Mouse (Mus musculus): Measurements from ENCODE around the gene Plcb2. TPM values are rescaled to one million over a fixed set of nuclear protein-coding genes. Genes with fewer than 3 reads are reported as not detected.
A peak's percentile ranks its signal among the peaks of the same experiment; 100 is the strongest.

Plcb2 gene
- polyA plus RNA-seq, 1 experiment from 2014 or later: 1.4 TPM

DNA sequence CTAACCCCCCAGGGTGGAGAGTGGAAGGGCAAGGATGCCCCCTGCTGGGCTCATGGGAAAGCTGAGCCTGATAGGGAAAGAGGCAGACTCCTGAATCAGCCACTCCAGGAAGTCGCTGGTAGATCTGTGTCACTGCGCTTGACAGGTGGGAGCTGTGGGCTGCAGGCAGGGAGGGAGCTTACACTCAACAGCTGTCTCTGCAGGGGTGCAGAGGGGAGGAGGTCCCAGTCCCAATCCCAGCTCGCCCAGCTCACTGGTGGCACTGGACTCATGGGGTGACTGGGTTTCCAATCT, 2.3 kb upstream of the Plcb2 start:
- no peak overlapping the region for H3K27ac ChIP-seq (ENCODE audit: low read depth, low read length)
- no peaks in the 10 kb centered on the region for H3K9me3 ChIP-seq (replicated peaks; ENCODE audit: control insufficient read depth, low read length)
- H3K4me3 ChIP-seq (ENCODE audit: low read depth, low read length): no peak overlapping the region
- peaks cover 25% of the 10 kb centered on the region for H3K4me1 ChIP-seq (ENCODE audit: control insufficient read depth, insufficient read depth, low read length)
- H3K9ac ChIP-seq (ENCODE audit: low read depth, low read length): no peak overlapping the region
- 7% methylated on average over 3 of the region's 3 CpGs for WGBS (ENCODE audit: insufficient replicate concordance)
- no peak; the same call in 1 of the 2 replicates for ATAC-seq (replicated peaks; ENCODE audit: insufficient number of reproducible peaks, low FRiP score, low TSS enrichment)
- no peaks in the 10 kb centered on the region for H3K36me3 ChIP-seq (ENCODE audit: control insufficient read depth, insufficient read depth, low read length)
- H3K27me3 ChIP-seq (ENCODE audit: control insufficient read depth, insufficient read depth, low read length): peaks cover 20% of the 10 kb centered on the region
- no peak overlapping the region for H3K4me2 ChIP-seq

DNA sequence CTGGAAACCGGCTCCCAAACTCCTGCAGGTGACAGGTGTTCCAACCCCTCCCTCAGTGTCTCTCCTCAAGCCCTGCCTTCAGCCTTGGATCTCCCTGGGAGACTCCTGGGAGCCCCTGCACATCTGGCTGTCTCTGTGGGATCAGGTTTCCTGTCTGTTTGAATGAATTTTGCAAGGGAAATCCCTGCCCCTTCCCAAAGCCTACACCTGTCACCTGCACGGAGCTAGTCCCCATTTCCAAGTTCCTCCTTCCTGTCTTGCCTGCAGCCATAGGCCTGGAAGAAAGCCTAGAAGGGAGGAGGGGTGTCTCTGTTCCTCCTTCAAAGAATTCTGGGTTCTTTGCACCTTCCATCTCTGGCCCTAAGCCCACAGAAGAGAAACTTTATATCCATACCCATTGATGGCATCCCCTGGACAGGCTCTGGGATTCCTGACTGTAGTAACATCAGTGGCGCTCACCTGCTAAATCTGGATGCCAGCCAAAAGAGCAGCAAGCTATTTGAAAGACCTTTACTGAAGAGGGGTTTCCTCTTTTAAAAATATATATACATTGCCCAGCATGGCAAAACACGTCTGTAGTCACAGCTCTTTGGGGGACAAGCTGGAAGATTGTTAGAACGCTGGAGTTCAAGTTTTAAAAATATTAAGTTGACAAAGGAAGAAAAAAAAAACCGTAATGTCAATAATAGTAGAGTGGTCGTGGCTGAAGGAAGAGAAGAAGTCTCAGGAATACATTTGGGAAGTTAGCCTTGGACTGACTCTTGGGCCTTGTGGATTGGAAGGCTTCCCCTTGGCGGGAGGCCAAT, 1.8 kb upstream of the Plcb2 start:
- no peak for ATAC-seq (replicated peaks; ENCODE audit: insufficient number of reproducible peaks, low FRiP score, low TSS enrichment)
- peaks cover 25% of the 10 kb centered on the region for H3K4me1 ChIP-seq (ENCODE audit: control insufficient read depth, insufficient read depth, low read length)
- no peak overlapping the region for H3K27ac ChIP-seq (ENCODE audit: low read depth, low read length)
- H3K4me3 ChIP-seq (ENCODE audit: low read depth, low read length): no peak overlapping the region
- no peak overlapping the region for H3K9ac ChIP-seq (ENCODE audit: low read depth, low read length)
- no peak overlapping the region for H3K4me2 ChIP-seq
- peaks cover 21% of the 10 kb centered on the region for H3K27me3 ChIP-seq (ENCODE audit: control insufficient read depth, insufficient read depth, low read length)
- no peaks in the 10 kb centered on the region for H3K9me3 ChIP-seq (replicated peaks; ENCODE audit: control insufficient read depth, low read length)
- no peaks in the 10 kb centered on the region for H3K36me3 ChIP-seq (ENCODE audit: control insufficient read depth, insufficient read depth, low read length)
- WGBS (ENCODE audit: insufficient replicate concordance): 23% methylated on average over 8 of the region's 8 CpGs

DNA sequence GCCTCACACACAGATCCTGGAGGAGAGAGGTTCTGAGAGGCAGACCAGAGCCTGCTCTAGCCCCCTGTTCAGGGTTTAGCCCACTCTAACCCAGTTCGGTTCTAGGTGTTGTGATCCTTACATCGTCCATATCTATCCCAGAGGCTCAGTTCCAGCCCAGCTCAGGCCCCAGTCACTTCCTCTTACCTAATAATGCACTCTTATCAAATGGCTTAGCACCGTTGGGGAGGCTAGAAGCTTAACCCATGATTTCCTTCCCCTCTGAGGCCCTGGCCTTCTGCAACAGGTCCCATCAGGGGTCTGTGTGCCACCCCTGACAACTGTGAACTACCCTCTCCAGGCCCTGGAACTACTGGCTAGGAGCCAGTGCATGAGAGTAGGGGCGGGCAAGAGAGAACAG, 956 bp upstream of the Plcb2 start:
- H3K9ac ChIP-seq (ENCODE audit: low read depth, low read length): no peak overlapping the region
- peaks cover 28% of the 10 kb centered on the region for H3K4me1 ChIP-seq (ENCODE audit: control insufficient read depth, insufficient read depth, low read length)
- H3K27ac ChIP-seq (ENCODE audit: low read depth, low read length): no peak overlapping the region
- no peak for ATAC-seq (replicated peaks; ENCODE audit: insufficient number of reproducible peaks, low FRiP score, low TSS enrichment)
- peaks cover 24% of the 10 kb centered on the region for H3K27me3 ChIP-seq (ENCODE audit: control insufficient read depth, insufficient read depth, low read length)
- H3K4me3 ChIP-seq (ENCODE audit: low read depth, low read length): no peak overlapping the region
- no peak overlapping the region for H3K4me2 ChIP-seq
- no peaks in the 10 kb centered on the region for H3K9me3 ChIP-seq (replicated peaks; ENCODE audit: control insufficient read depth, low read length)
- 31% methylated on average over 4 of the region's 4 CpGs for WGBS (ENCODE audit: insufficient replicate concordance)
- H3K36me3 ChIP-seq (ENCODE audit: control insufficient read depth, insufficient read depth, low read length): no peaks in the 10 kb centered on the region

DNA sequence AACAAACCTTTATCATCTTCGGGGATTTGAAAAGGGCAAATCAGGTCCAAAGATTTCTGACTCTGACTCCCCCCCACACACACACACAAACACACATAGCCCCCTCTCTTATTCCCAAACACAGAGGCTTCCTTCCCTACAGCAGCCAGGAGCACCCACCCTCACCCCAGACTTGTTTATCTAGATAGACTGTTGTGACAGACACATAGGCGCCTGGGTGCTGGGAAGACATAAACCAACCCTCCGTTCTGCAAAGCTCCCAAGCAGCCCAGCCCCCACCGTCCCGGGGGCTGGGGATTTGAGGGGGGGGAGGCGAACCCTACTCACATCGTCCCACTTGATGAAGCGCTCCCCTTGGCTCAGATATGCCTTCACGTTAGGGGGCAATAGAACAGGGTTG, 327 bp downstream of the Plcb2 start:
- H3K36me3 ChIP-seq (ENCODE audit: control insufficient read depth, insufficient read depth, low read length): no peaks in the 10 kb centered on the region
- peaks cover 36% of the 10 kb centered on the region for H3K4me1 ChIP-seq (ENCODE audit: control insufficient read depth, insufficient read depth, low read length)
- no peaks in the 10 kb centered on the region for H3K9me3 ChIP-seq (replicated peaks; ENCODE audit: control insufficient read depth, low read length)
- H3K4me2 ChIP-seq: peak overlapping the region; percentile 42
- H3K4me3 ChIP-seq (ENCODE audit: low read depth, low read length): peak overlapping the region; percentile 10; the same call in 1 of the 2 replicates
- 11% methylated on average over 9 of the region's 9 CpGs for WGBS (ENCODE audit: insufficient replicate concordance)
- ATAC-seq (replicated peaks; ENCODE audit: insufficient number of reproducible peaks, low FRiP score, low TSS enrichment): 0 out of 2 replicates have a peak, but pooled peaks have one; percentile 13
- 0 out of 2 replicates have a peak overlapping the region, but pooled peaks have one; percentile 34 for H3K9ac ChIP-seq (ENCODE audit: low read depth, low read length)
- no peak overlapping the region for H3K27ac ChIP-seq (ENCODE audit: low read depth, low read length)
- peaks cover 15% of the 10 kb centered on the region for H3K27me3 ChIP-seq (ENCODE audit: control insufficient read depth, insufficient read depth, low read length)

DNA sequence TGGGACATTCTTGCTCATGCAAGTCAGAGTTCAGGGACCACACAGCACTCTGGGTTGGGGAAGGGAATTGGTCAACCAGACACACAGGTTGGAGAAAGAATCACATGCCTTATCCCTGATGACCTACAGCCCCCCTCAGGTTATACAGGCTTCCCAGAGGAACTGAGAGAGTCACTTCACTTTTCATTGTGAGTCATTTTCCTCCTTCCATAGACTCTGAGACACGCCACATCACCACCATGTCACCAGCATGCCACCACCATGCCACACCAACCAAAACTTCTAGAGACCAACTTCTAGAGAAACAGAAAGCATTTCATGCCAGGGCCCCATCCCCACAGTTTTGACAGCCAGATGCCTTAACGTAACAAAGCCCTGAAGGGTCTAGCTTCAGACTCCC, 1.4 kb downstream of the Plcb2 start:
- Histone ChIP-seq H3K27ac (ENCODE audit: low read depth, low read length) (no peak overlapping the region), H3K27me3 (ENCODE audit: control insufficient read depth, insufficient read depth, low read length) (peaks cover 13% of the 10 kb centered on the region), H3K36me3 (ENCODE audit: control insufficient read depth, insufficient read depth, low read length) (no peaks in the 10 kb centered on the region), H3K4me3 (ENCODE audit: low read depth, low read length) (no peak overlapping the region), H3K4me1 (ENCODE audit: control insufficient read depth, insufficient read depth, low read length) (peaks cover 40% of the 10 kb centered on the region), H3K9me3 (replicated peaks; ENCODE audit: control insufficient read depth, low read length) (no peaks in the 10 kb centered on the region), H3K9ac (ENCODE audit: low read depth, low read length) (no peak overlapping the region), H3K4me2 (no peak overlapping the region)
- no peak for ATAC-seq (replicated peaks; ENCODE audit: insufficient number of reproducible peaks, low FRiP score, low TSS enrichment)
- 77% methylated on average over 2 of the region's 2 CpGs for WGBS (ENCODE audit: insufficient replicate concordance)

DNA sequence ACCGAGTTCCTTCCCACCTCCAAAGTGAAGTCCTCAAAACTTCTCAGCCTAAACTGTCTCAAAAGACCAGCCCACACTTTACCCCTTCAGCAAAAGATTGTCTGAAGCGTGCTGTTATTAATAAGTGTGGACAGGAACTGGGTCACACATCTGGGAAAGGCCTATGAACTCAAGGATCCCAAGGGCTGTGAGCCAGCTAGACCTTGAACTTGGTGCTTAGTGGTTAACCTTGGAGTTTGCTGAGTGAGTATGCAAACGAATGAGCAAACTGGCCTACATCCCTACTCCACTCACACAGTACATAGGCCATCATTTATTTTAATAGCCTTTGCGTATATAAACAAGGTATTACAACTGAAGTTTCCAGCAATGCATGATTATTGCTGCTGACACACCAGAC, 2.7 kb downstream of the Plcb2 start:
- WGBS (ENCODE audit: insufficient replicate concordance): 80% methylated on average over 4 of the region's 4 CpGs
- H3K4me1 ChIP-seq (ENCODE audit: control insufficient read depth, insufficient read depth, low read length): peaks cover 40% of the 10 kb centered on the region

DNA sequence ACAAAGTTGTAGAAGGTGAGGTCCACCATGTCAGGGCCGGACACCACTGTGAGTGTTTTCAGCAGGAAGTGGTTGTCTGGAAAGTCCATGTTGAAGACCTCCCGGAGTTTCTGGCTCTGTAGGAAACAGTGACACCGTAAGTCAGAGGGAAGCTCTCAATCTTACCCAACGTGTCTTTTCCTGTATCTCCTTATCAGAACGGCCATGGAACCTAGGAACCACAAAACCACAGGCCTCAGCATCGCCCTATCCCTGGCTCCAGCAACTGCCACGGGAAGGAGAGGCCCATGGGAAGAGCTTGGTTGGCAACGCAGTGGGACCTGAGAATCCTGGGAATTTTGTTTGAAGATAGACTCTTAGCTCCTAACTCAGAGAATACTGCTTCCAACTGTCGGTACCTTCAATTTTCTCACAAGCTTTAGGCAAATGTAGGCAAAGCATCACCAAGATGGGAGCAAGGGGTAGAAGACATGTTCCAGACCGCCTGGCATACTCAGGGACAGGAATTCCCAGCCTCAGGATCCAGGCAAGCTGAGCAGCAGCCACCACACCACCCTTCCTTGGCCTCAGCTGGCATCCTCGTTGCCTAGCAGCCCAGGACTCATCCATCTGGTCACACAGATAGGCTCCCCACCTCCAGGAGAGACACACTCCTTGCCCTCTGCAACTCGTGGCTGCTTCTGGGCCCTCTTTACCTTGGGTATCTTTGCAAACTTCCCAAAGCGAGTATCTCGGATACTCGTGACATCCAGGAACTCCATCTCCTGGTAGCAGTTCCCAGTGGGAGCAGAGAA, 4.3 kb downstream of the Plcb2 start:
- ATAC-seq (replicated peaks; ENCODE audit: insufficient number of reproducible peaks, low FRiP score, low TSS enrichment): no peak
- WGBS (ENCODE audit: insufficient replicate concordance): 60% methylated on average over 15 of the region's 15 CpGs
- H3K9ac ChIP-seq (ENCODE audit: low read depth, low read length): no peak overlapping the region
- no peaks in the 10 kb centered on the region for H3K36me3 ChIP-seq (ENCODE audit: control insufficient read depth, insufficient read depth, low read length)
- H3K4me3 ChIP-seq (ENCODE audit: low read depth, low read length): no peak overlapping the region
- peaks cover 28% of the 10 kb centered on the region for H3K4me1 ChIP-seq (ENCODE audit: control insufficient read depth, insufficient read depth, low read length)
- H3K4me2 ChIP-seq: no peak overlapping the region
- no peak overlapping the region for H3K27ac ChIP-seq (ENCODE audit: low read depth, low read length)
- no peaks in the 10 kb centered on the region for H3K9me3 ChIP-seq (replicated peaks; ENCODE audit: control insufficient read depth, low read length)
- peaks cover 8% of the 10 kb centered on the region for H3K27me3 ChIP-seq (ENCODE audit: control insufficient read depth, insufficient read depth, low read length)

More for the DNA sequence above, 2.7 kb downstream of the Plcb2 start:
- Histone ChIP-seq H3K27ac (ENCODE audit: low read depth, low read length) (no peak overlapping the region), H3K9me3 (replicated peaks; ENCODE audit: control insufficient read depth, low read length) (no peaks in the 10 kb centered on the region), H3K27me3 (ENCODE audit: control insufficient read depth, insufficient read depth, low read length) (peaks cover 8% of the 10 kb centered on the region), H3K4me3 (ENCODE audit: low read depth, low read length) (no peak overlapping the region), H3K9ac (ENCODE audit: low read depth, low read length) (no peak overlapping the region), H3K4me2 (no peak overlapping the region), H3K36me3 (ENCODE audit: control insufficient read depth, insufficient read depth, low read length) (no peaks in the 10 kb centered on the region)
- no peak for ATAC-seq (replicated peaks; ENCODE audit: insufficient number of reproducible peaks, low FRiP score, low TSS enrichment)

DNA sequence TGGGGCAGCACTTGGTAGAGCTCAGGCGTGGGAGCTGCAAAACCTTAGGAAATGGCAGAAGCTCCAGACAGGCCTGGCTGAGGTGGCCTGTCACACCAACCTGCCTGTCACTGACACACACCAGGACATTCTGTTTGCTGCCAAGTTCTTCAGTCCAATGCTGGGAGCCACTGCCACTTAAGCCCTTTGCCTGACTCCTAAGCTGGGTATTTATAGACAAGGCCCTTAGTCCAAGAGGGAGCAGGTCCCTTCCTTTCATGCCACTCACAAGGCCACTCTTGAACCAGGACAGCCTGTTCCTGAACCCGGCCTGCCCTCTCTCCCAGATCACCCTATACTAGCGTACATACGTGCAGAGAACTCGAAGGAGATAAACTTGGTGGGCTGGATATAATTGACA, 11.6 kb downstream of the Plcb2 start:
- Histone ChIP-seq H3K4me1 (ENCODE audit: control insufficient read depth, insufficient read depth, low read length) (peaks cover 26% of the 10 kb centered on the region), H3K4me3 (ENCODE audit: low read depth, low read length) (no peak overlapping the region), H3K27ac (ENCODE audit: low read depth, low read length) (peak overlapping the region; percentile 87), H3K9me3 (replicated peaks; ENCODE audit: control insufficient read depth, low read length) (no peaks in the 10 kb centered on the region), H3K4me2 (no peak overlapping the region), H3K9ac (ENCODE audit: low read depth, low read length) (no peak overlapping the region), H3K27me3 (ENCODE audit: control insufficient read depth, insufficient read depth, low read length) (peaks cover 15% of the 10 kb centered on the region), H3K36me3 (ENCODE audit: control insufficient read depth, insufficient read depth, low read length) (no peaks in the 10 kb centered on the region)
- peak; percentile 67 for ATAC-seq (replicated peaks; ENCODE audit: insufficient number of reproducible peaks, low FRiP score, low TSS enrichment)
- 44% methylated on average over 5 of the region's 5 CpGs for WGBS (ENCODE audit: insufficient replicate concordance)

Data from heart, embryonic 11.5 days (tissue).